Mouse (Mus musculus) adrenal gland, postnatal 36 days (tissue): ENCODE data around the gene Pml. TPM values are rescaled to one million over a fixed set of nuclear protein-coding genes. Genes with fewer than 3 reads are reported as not detected.

Source experiments
- DNase-seq, 2 experiments: peaks; one replicate each; pipeline ENCODE4 v3.0.0; 2021; ENCODE audit warnings: mixed read lengths in 1 of 2
- microRNA-seq: library from miRNA; unstranded; fragments of <30 nt; microRNA quantifications from one replicate; pipeline ENCODE4 v1.2.0, GENCODE M21; 2021
- total RNA-seq, 2 experiments: library from RNA; stranded (reverse); gene quantifications; 2 replicates each; pipeline ENCODE4 v1.2.3; 2021

Gene Pml
- total RNA-seq, 2 experiments from 2014 or later = 22.4 to 24.2 TPM

- DNase-seq = no peak
These were observed 80.2 kb downstream of the Pml start for GRCm38 (mm10) chr9:58169426-58169825.

- DNase-seq = no peak
These were observed 80.7 kb downstream of the Pml start for GRCm38 (mm10) chr9:58168880-58169279.

Small RNA genes within 50 kb of the gene (microRNA-seq; reads per million reads assigned to microRNA genes)
- not detected for gene Mir6385

Other genes starting within 250 kb of the Pml start
- gene Cyp11a1, start 243.4 kb downstream of the Pml start, total RNA-seq = 1,000 to 10,000 TPM; 6,616 to 8,202 TPM
- gene Stra6, start 186.0 kb downstream of the Pml start, total RNA-seq = 1 to 10 TPM; 1.2 to 2.1 TPM
- under 1 TPM in 1 of 2 experiments, not detected in 1; 0.99 TPM for gene Ccdc33, start 131.0 kb downstream of the Pml start, total RNA-seq
- gene Islr, start 45.5 kb downstream of the Pml start, total RNA-seq = 10 to 100 TPM; 23.7 to 32.1 TPM
- 1 to 10 TPM; 2.3 to 3.3 TPM for gene Islr2, start 45.5 kb downstream of the Pml start, total RNA-seq
- 10 to 100 TPM; 15.7 to 19.2 TPM for gene Stoml1, start 3.4 kb upstream of the Pml start, total RNA-seq
- 10 to 100 TPM; 22.9 to 33.9 TPM for gene Loxl1, start 63.4 kb upstream of the Pml start, total RNA-seq
- not detected for gene Tbc1d21, start 120.7 kb upstream of the Pml start, total RNA-seq
- 10 to 100 TPM in 1 of 2 experiments, 1 to 10 TPM in 1; 8.3 to 10.6 TPM for gene Insyn1, start 238.8 kb upstream of the Pml start, total RNA-seq